Mouse (Mus musculus) C2C12 (cell line): Measurements from ENCODE around the gene Lin28a.

Experiments used
- CEBPB ChIP-seq: IDR thresholded peaks from one replicate; pipeline ENCODE4 v1.6.1; 2011; ENCODE audit warnings: low read depth, mild to moderate bottlenecking, control low read depth, moderate library complexity
- CTCF ChIP-seq: IDR thresholded peaks from one replicate; pipeline ENCODE4 v1.5.1; 2011; ENCODE audit not compliant: control insufficient read depth, insufficient read depth, insufficient read length
- FOSL1 ChIP-seq: IDR thresholded peaks from one replicate; pipeline ENCODE4 v1.8.0; 2011; ENCODE audit warnings: mild to moderate bottlenecking, low read length; ENCODE audit not compliant: poor library complexity, insufficient read depth, severe bottlenecking
- MAX ChIP-seq: IDR thresholded peaks from one replicate; pipeline ENCODE4 v1.6.1; 2011; ENCODE audit warnings: mild to moderate bottlenecking, control low read depth
- MYOD1 ChIP-seq: IDR thresholded peaks from one replicate; pipeline ENCODE4 v1.6.1; 2011; ENCODE audit warnings: low read depth; ENCODE audit not compliant: control insufficient read depth, insufficient read length
- MYOG ChIP-seq: IDR thresholded peaks from one replicate; pipeline ENCODE4 v1.6.1; 2011; ENCODE audit not compliant: control insufficient read depth, insufficient read length; ENCODE audit errors: extremely low read depth
- USF1 ChIP-seq: IDR thresholded peaks from one replicate; pipeline ENCODE4 v1.6.1; 2011; ENCODE audit warnings: low read depth, mild to moderate bottlenecking, control low read depth, moderate library complexity

GRCm38 (mm10) chr4:133990035-133990434 lies 28.6 kb downstream of the Lin28a start:
- no peak for TF ChIP-seq CTCF
- no peak for TF ChIP-seq MAX
- no peak for TF ChIP-seq FOSL1
- TF ChIP-seq MYOD1: no peak
- TF ChIP-seq USF1: no peak
- TF ChIP-seq MYOG: no peak
- no peak for TF ChIP-seq CEBPB
